Mouse (Mus musculus) neural tube, embryonic 11.5 days (tissue): ENCODE measurements around the gene Slc29a2. TPM values are rescaled to one million over a fixed set of nuclear protein-coding genes. Genes with fewer than 3 reads are reported as not detected.

Source experiments
- ATAC-seq: fragments of 200-750 bp; cut with Nextera tagmentation; 2 replicates; pipeline ENCODE4 v1.8.0; 2017; ENCODE audit warnings: moderate number of reproducible peaks, mild to moderate bottlenecking, moderate TSS enrichment, moderate library complexity; ENCODE audit not compliant: insufficient read depth, low FRiP score, low TSS enrichment
- DNase-seq: peaks from one replicate; pipeline ENCODE4 v3.0.0-alpha.2; 2015; ENCODE audit warnings: low spot score
- H3K27ac ChIP-seq: fragments of 300-500 bp; sonication (generic); 2 replicates; pipeline ENCODE4 v1.5.1; 2014; ENCODE audit warnings: low read depth, mild to moderate bottlenecking, low read length
- H3K27me3 ChIP-seq: fragments of 300-500 bp; sonication (generic); 2 replicates; pipeline ENCODE4 v1.6.1; 2014; ENCODE audit warnings: mild to moderate bottlenecking, low read length, mixed read lengths; ENCODE audit not compliant: control insufficient read depth, insufficient read depth
- H3K36me3 ChIP-seq: fragments of 300-500 bp; sonication (generic); 2 replicates; pipeline ENCODE4 v1.6.1; 2014; ENCODE audit warnings: mild to moderate bottlenecking, low read length, moderate library complexity, mixed read lengths; ENCODE audit not compliant: control insufficient read depth, insufficient read depth
- H3K4me1 ChIP-seq: fragments of 300-500 bp; sonication (generic); 2 replicates; pipeline ENCODE4 v1.6.1; 2014; ENCODE audit warnings: low read length, mixed read lengths; ENCODE audit not compliant: control insufficient read depth, insufficient read depth
- H3K4me2 ChIP-seq: fragments of 300-500 bp; sonication (generic); 2 replicates; pipeline ENCODE4 v1.6.1; 2014; ENCODE audit warnings: low read depth, mild to moderate bottlenecking, moderate library complexity
- H3K4me3 ChIP-seq: fragments of 300-500 bp; sonication (generic); 2 replicates; pipeline ENCODE4 v1.5.1; 2014; ENCODE audit warnings: low read depth, low read length
- H3K9ac ChIP-seq: fragments of 300-500 bp; sonication (generic); 2 replicates; pipeline ENCODE4 v1.6.1; 2014; ENCODE audit warnings: mild to moderate bottlenecking, low read length
- H3K9me3 ChIP-seq: fragments of 300-500 bp; sonication (generic); 2 replicates; pipeline ENCODE4 v1.6.1; 2016; ENCODE audit warnings: low read length; ENCODE audit not compliant: control insufficient read depth
- WGBS: fragments of 180-500 bp; shearing (Covaris S2); extraction: QIAGEN DNeasy Blood & Tissue Kit; methylation state at CpG from one replicate; pipeline ENCODE4 v1.1.7; 2014; 5-methylcytosine and 5-hydroxymethylcytosine counted together
- polyA plus RNA-seq: library from polyadenylated mRNA; unstranded; fragments of >200 nt; fragmentation: Nextera tagmentation; extraction: Ambion mirVana; gene quantifications from 2 replicates; pipeline ENCODE4 v1.2.1, GENCODE M21; 2014

Gene Slc29a2
- polyA plus RNA-seq, 1 experiment from 2014 or later = 6.2 TPM

GRCm38 (mm10) chr19:5060365-5061330, 37.0 kb downstream of the Slc29a2 start:
- no peaks in the 10 kb centered on the region for H3K9me3 ChIP-seq
- 0 out of 2 replicates have a peak, but pooled peaks cover 2% of the 10 kb centered on the region for H3K27me3 ChIP-seq
- no peak for DNase-seq
- H3K4me2 ChIP-seq = no peak overlapping the region
- no peak overlapping the region for H3K9ac ChIP-seq
- 39% methylated on average over 5 of the region's 5 CpGs for WGBS
- no peak overlapping the region for H3K4me3 ChIP-seq
- ATAC-seq = no peak
- no peak overlapping the region for H3K27ac ChIP-seq
- H3K36me3 ChIP-seq = no peaks in the 10 kb centered on the region
- 0 out of 2 replicates have a peak, but pooled peaks cover 12% of the 10 kb centered on the region for H3K4me1 ChIP-seq

- DNase-seq (no peak), ATAC-seq (no peak)
- Histone ChIP-seq H3K9ac (no peak overlapping the region), H3K4me1 (peaks cover 13% of the 10 kb centered on the region; the same call in 1 of the 2 replicates), H3K36me3 (no peaks in the 10 kb centered on the region), H3K4me2 (no peak overlapping the region), H3K9me3 (no peaks in the 10 kb centered on the region), H3K27me3 (peaks cover 5% of the 10 kb centered on the region; the same call in 1 of the 2 replicates), H3K27ac (no peak overlapping the region), H3K4me3 (no peak overlapping the region)
- 83% methylated on average over 5 of the region's 5 CpGs for WGBS
Observed at GRCm38 (mm10) chr19:5062041-5062440, 38.4 kb downstream of the Slc29a2 start.

- H3K27ac ChIP-seq = no peak overlapping the region
- no peak for DNase-seq
- H3K9me3 ChIP-seq = no peaks in the 10 kb centered on the region
- peaks cover 17% of the 10 kb centered on the region; the same call in 1 of the 2 replicates for H3K4me1 ChIP-seq
- ATAC-seq = no peak
- WGBS = 76% methylated on average over 6 of the region's 6 CpGs
- H3K9ac ChIP-seq = no peak overlapping the region
- no peak overlapping the region for H3K4me3 ChIP-seq
- no peaks in the 10 kb centered on the region for H3K36me3 ChIP-seq
- H3K27me3 ChIP-seq = peaks cover 7% of the 10 kb centered on the region; the same call in 1 of the 2 replicates
- no peak overlapping the region for H3K4me2 ChIP-seq
Observed at GRCm38 (mm10) chr19:5062446-5062845, 38.8 kb downstream of the Slc29a2 start.

- WGBS = 67% methylated on average over 7 of the region's 7 CpGs
- Histone ChIP-seq H3K9ac (no peak overlapping the region), H3K36me3 (no peaks in the 10 kb centered on the region), H3K4me2 (no peak overlapping the region), H3K4me3 (no peak overlapping the region), H3K27me3 (peaks cover 31% of the 10 kb centered on the region), H3K9me3 (no peaks in the 10 kb centered on the region), H3K4me1 (peaks cover 20% of the 10 kb centered on the region), H3K27ac (no peak overlapping the region)
- DNase-seq (no peak), ATAC-seq (no peak)
Observed at GRCm38 (mm10) chr19:5065104-5065503, 41.4 kb downstream of the Slc29a2 start.

- H3K36me3 ChIP-seq = no peaks in the 10 kb centered on the region
- H3K27me3 ChIP-seq = peaks cover 35% of the 10 kb centered on the region
- peak overlapping the region; percentile 74 for H3K4me2 ChIP-seq
- no peak for DNase-seq
- no peaks in the 10 kb centered on the region for H3K9me3 ChIP-seq
- H3K4me3 ChIP-seq = peak overlapping the region; percentile 42
- peaks cover 33% of the 10 kb centered on the region for H3K4me1 ChIP-seq
- WGBS = 10% methylated on average over 15 of the region's 15 CpGs
- peak overlapping the region; percentile 44; the same call in 1 of the 2 replicates for H3K27ac ChIP-seq
- no peak for ATAC-seq
- peak overlapping the region; percentile 60 for H3K9ac ChIP-seq
Observed at GRCm38 (mm10) chr19:5067040-5067799, 43.6 kb downstream of the Slc29a2 start.

- Histone ChIP-seq H3K27me3 (peaks cover 35% of the 10 kb centered on the region), H3K4me2 (peak within 1 kb of the TSS; percentile 74), H3K9ac (peak within 1 kb of the TSS; percentile 60), H3K27ac (peak within 1 kb of the TSS; percentile 44; the same call in 1 of the 2 replicates), H3K9me3 (no peaks in the 10 kb centered on the region), H3K4me3 (peak within 1 kb of the TSS; percentile 42), H3K36me3 (no peaks in the 10 kb centered on the region), H3K4me1 (peaks cover 33% of the 10 kb centered on the region)
- DNase-seq (peak; percentile 74), ATAC-seq (no peak)
- 2% methylated on average over 55 of the region's 56 CpGs for WGBS
Observed at GRCm38 (mm10) chr19:5067867-5068569, 44.4 kb downstream of the Slc29a2 start, which contains the start of gene Cd248. TSS of gene Cd248 (plus strand) at chr19:5068078.

GRCm38 (mm10) chr19:5068570-5069234, 45.0 kb downstream of the Slc29a2 start:
- Histone ChIP-seq H3K27ac (no peak overlapping the region), H3K27me3 (peaks cover 35% of the 10 kb centered on the region), H3K9me3 (no peaks in the 10 kb centered on the region), H3K4me3 (peak overlapping the region; percentile 42), H3K4me2 (peak overlapping the region; percentile 74), H3K4me1 (peaks cover 33% of the 10 kb centered on the region), H3K9ac (peak overlapping the region; percentile 60), H3K36me3 (no peaks in the 10 kb centered on the region)
- WGBS = 39% methylated on average over 21 of the region's 21 CpGs
- DNase-seq (no peak), ATAC-seq (no peak)

GRCm38 (mm10) chr19:5069486-5069885, 45.8 kb downstream of the Slc29a2 start:
- no peak overlapping the region for H3K4me3 ChIP-seq
- 71% methylated on average over 5 of the region's 5 CpGs for WGBS

More at GRCm38 (mm10) chr19:5069486-5069885, 45.8 kb downstream of the Slc29a2 start:
- H3K4me1 ChIP-seq = peaks cover 33% of the 10 kb centered on the region
- H3K27me3 ChIP-seq = peaks cover 35% of the 10 kb centered on the region
- no peak overlapping the region for H3K27ac ChIP-seq
- H3K4me2 ChIP-seq = peak overlapping the region; percentile 74
- DNase-seq = no peak
- no peaks in the 10 kb centered on the region for H3K36me3 ChIP-seq
- H3K9me3 ChIP-seq = no peaks in the 10 kb centered on the region
- H3K9ac ChIP-seq = no peak overlapping the region
- no peak for ATAC-seq
